Mouse (Mus musculus) layer of hippocampus, postnatal 14 days (tissue): ENCODE results near the gene Fam122b. TPM values are rescaled to one million over a fixed set of nuclear protein-coding genes. Genes with fewer than 3 reads are reported as not detected.

ENCODE experiments used
- DNase-seq, 2 experiments: peaks; one replicate each; pipeline ENCODE4 v3.0.0; 2021 to 2022; ENCODE audit warnings: low spot score in 2 of 2, mixed read lengths in 1 of 2
- total RNA-seq, 2 experiments: library from RNA; stranded (reverse); gene quantifications; 2 replicates each; pipeline ENCODE4 v1.2.3; 2021

Gene Fam122b
- total RNA-seq, 2 experiments from 2014 or later: 3.0 to 3.6 TPM

- DNase-seq: no peak
Measured at GRCm38 (mm10) chrX:53201616-53202015, 68.0 kb downstream of the Fam122b start.

- no peak for DNase-seq
Measured at GRCm38 (mm10) chrX:53197681-53198080, 71.9 kb downstream of the Fam122b start.

GRCm38 (mm10) chrX:53196392-53196791, 73.2 kb downstream of the Fam122b start:
- no peak for DNase-seq

Other genes with a start within 250 kb of the Fam122b start
- gene Plac1, start 29.7 kb downstream of the Fam122b start, total RNA-seq: not detected
- not detected for gene Fam122c, start 3.6 kb upstream of the Fam122b start, total RNA-seq
- 10 to 100 TPM; 13.5 to 17.1 TPM for gene Mospd1, start 100.7 kb upstream of the Fam122b start, total RNA-seq
- not detected for gene Etd, start 165.1 kb upstream of the Fam122b start, total RNA-seq